Mouse (Mus musculus): ENCODE measurements at regions not wholly inside any gene's neighbourhood (a gene's known extent, or its start where the extent isn't known, plus 50 kb on each side); places are given as distances from the start of the nearest gene placed in this dataset.
A peak's percentile ranks its signal among the peaks of the same experiment; 100 is the strongest.

- DNase-seq (ENCODE audit: low spot score) (peak; percentile 33), ATAC-seq (ENCODE audit: low FRiP score) (peak; percentile 61)
- Histone ChIP-seq H3K9ac (ENCODE audit: low read depth, low read length) (no peak overlapping the region), H3K27me3 (ENCODE audit: control insufficient read depth, insufficient read depth, low read length) (no peaks in the 10 kb centered on the region), H3K36me3 (ENCODE audit: control insufficient read depth, insufficient read depth, low read length) (no peaks in the 10 kb centered on the region), H3K4me1 (replicated peaks; ENCODE audit: control insufficient read depth, insufficient read depth, low read length) (no peaks in the 10 kb centered on the region), H3K27ac (ENCODE audit: low read depth, low read length) (no peak overlapping the region), H3K4me3 (ENCODE audit: low read depth, low read length) (no peak overlapping the region), H3K9me3 (ENCODE audit: control insufficient read depth, low read length) (no peaks in the 10 kb centered on the region), H3K4me2 (replicated peaks; ENCODE audit: low read depth, low read length) (no peak overlapping the region)
- 64% methylated on average over 4 of the region's 4 CpGs for WGBS
These were observed 148.2 kb upstream of the Tbx20 start for GRCm38 (mm10) chr9:24922051-24922860.

GRCm38 (mm10) chr9:24923514-24923913 lies 149.4 kb upstream of the Tbx20 start:
- ATAC-seq (ENCODE audit: low FRiP score) (no peak), DNase-seq (ENCODE audit: low spot score) (no peak)
- 90% methylated on average over 5 of the region's 5 CpGs for WGBS
- no peak overlapping the region for H3K4me2 ChIP-seq (replicated peaks; ENCODE audit: low read depth, low read length)
- no peaks in the 10 kb centered on the region for H3K36me3 ChIP-seq (ENCODE audit: control insufficient read depth, insufficient read depth, low read length)
- no peak overlapping the region for H3K27ac ChIP-seq (ENCODE audit: low read depth, low read length)
- no peak overlapping the region for H3K9ac ChIP-seq (ENCODE audit: low read depth, low read length)
- H3K4me1 ChIP-seq (replicated peaks; ENCODE audit: control insufficient read depth, insufficient read depth, low read length), result no peaks in the 10 kb centered on the region
- H3K27me3 ChIP-seq (ENCODE audit: control insufficient read depth, insufficient read depth, low read length), result no peaks in the 10 kb centered on the region
- H3K9me3 ChIP-seq (ENCODE audit: control insufficient read depth, low read length), result no peaks in the 10 kb centered on the region
- no peak overlapping the region for H3K4me3 ChIP-seq (ENCODE audit: low read depth, low read length)

GRCm38 (mm10) chr9:24937731-24938130 lies 151.5 kb upstream of the Gm10181 start:
- H3K4me1 ChIP-seq (replicated peaks; ENCODE audit: control insufficient read depth, insufficient read depth, low read length), result no peaks in the 10 kb centered on the region
- 65% methylated on average over 3 of the region's 3 CpGs for WGBS
- H3K4me3 ChIP-seq (ENCODE audit: low read depth, low read length), result no peak overlapping the region
- no peaks in the 10 kb centered on the region for H3K27me3 ChIP-seq (ENCODE audit: control insufficient read depth, insufficient read depth, low read length)
- no peak overlapping the region for H3K27ac ChIP-seq (ENCODE audit: low read depth, low read length)
- DNase-seq (ENCODE audit: low spot score) (no peak), ATAC-seq (ENCODE audit: low FRiP score) (no peak)
- no peaks in the 10 kb centered on the region for H3K9me3 ChIP-seq (ENCODE audit: control insufficient read depth, low read length)
- no peak overlapping the region for H3K4me2 ChIP-seq (replicated peaks; ENCODE audit: low read depth, low read length)
- no peak overlapping the region for H3K9ac ChIP-seq (ENCODE audit: low read depth, low read length)
- H3K36me3 ChIP-seq (ENCODE audit: control insufficient read depth, insufficient read depth, low read length), result no peaks in the 10 kb centered on the region

- Histone ChIP-seq H3K4me1 (replicated peaks; ENCODE audit: control insufficient read depth, insufficient read depth, low read length) (no peaks in the 10 kb centered on the region), H3K4me3 (ENCODE audit: low read depth, low read length) (no peak overlapping the region), H3K4me2 (replicated peaks; ENCODE audit: low read depth, low read length) (no peak overlapping the region), H3K36me3 (ENCODE audit: control insufficient read depth, insufficient read depth, low read length) (no peaks in the 10 kb centered on the region), H3K27ac (ENCODE audit: low read depth, low read length) (no peak overlapping the region), H3K9me3 (ENCODE audit: control insufficient read depth, low read length) (no peaks in the 10 kb centered on the region), H3K27me3 (ENCODE audit: control insufficient read depth, insufficient read depth, low read length) (no peaks in the 10 kb centered on the region), H3K9ac (ENCODE audit: low read depth, low read length) (no peak overlapping the region)
- WGBS, result 89% methylated on average over 5 of the region's 5 CpGs
- no peak for ATAC-seq (ENCODE audit: low FRiP score)
- no peak for DNase-seq (ENCODE audit: low spot score)
These were observed 146.3 kb upstream of the Gm10181 start for GRCm38 (mm10) chr9:24942943-24943342.

- no peak overlapping the region for H3K4me2 ChIP-seq (replicated peaks; ENCODE audit: low read depth, low read length)
- H3K36me3 ChIP-seq (ENCODE audit: control insufficient read depth, insufficient read depth, low read length), result no peaks in the 10 kb centered on the region
- no peaks in the 10 kb centered on the region for H3K9me3 ChIP-seq (ENCODE audit: control insufficient read depth, low read length)
- H3K4me3 ChIP-seq (ENCODE audit: low read depth, low read length), result no peak overlapping the region
- no peaks in the 10 kb centered on the region for H3K27me3 ChIP-seq (ENCODE audit: control insufficient read depth, insufficient read depth, low read length)
- WGBS, result 10% methylated on average over 6 of the region's 6 CpGs
- no peaks in the 10 kb centered on the region for H3K4me1 ChIP-seq (replicated peaks; ENCODE audit: control insufficient read depth, insufficient read depth, low read length)
- no peak overlapping the region for H3K9ac ChIP-seq (ENCODE audit: low read depth, low read length)
- peak; percentile 48 for DNase-seq (ENCODE audit: low spot score)
- ATAC-seq (ENCODE audit: low FRiP score), result peak; percentile 61
- H3K27ac ChIP-seq (ENCODE audit: low read depth, low read length), result 0 out of 2 replicates have a peak overlapping the region, but pooled peaks have one; percentile 2
These were observed 145.4 kb upstream of the Gm10181 start for GRCm38 (mm10) chr9:24943830-24944229.

GRCm38 (mm10) chr9:24952516-24952915 lies 136.7 kb upstream of the Gm10181 start:
- DNase-seq (ENCODE audit: low spot score) (no peak), ATAC-seq (ENCODE audit: low FRiP score) (no peak)
- no peaks in the 10 kb centered on the region for H3K27me3 ChIP-seq (ENCODE audit: control insufficient read depth, insufficient read depth, low read length)
- H3K36me3 ChIP-seq (ENCODE audit: control insufficient read depth, insufficient read depth, low read length), result no peaks in the 10 kb centered on the region
- no peak overlapping the region for H3K9ac ChIP-seq (ENCODE audit: low read depth, low read length)
- H3K4me1 ChIP-seq (replicated peaks; ENCODE audit: control insufficient read depth, insufficient read depth, low read length), result no peaks in the 10 kb centered on the region
- WGBS, result 39% methylated on average over 23 of the region's 23 CpGs
- no peaks in the 10 kb centered on the region for H3K9me3 ChIP-seq (ENCODE audit: control insufficient read depth, low read length)
- H3K4me2 ChIP-seq (replicated peaks; ENCODE audit: low read depth, low read length), result no peak overlapping the region
- H3K27ac ChIP-seq (ENCODE audit: low read depth, low read length), result no peak overlapping the region
- no peak overlapping the region for H3K4me3 ChIP-seq (ENCODE audit: low read depth, low read length)

- no peaks in the 10 kb centered on the region for H3K4me1 ChIP-seq (replicated peaks; ENCODE audit: control insufficient read depth, insufficient read depth, low read length)
- H3K9ac ChIP-seq (ENCODE audit: low read depth, low read length), result no peak overlapping the region
- DNase-seq (ENCODE audit: low spot score) (no peak), ATAC-seq (ENCODE audit: low FRiP score) (no peak)
- H3K4me2 ChIP-seq (replicated peaks; ENCODE audit: low read depth, low read length), result no peak overlapping the region
- no peaks in the 10 kb centered on the region for H3K9me3 ChIP-seq (ENCODE audit: control insufficient read depth, low read length)
- 42% methylated on average over 5 of the region's 5 CpGs for WGBS
- H3K4me3 ChIP-seq (ENCODE audit: low read depth, low read length), result no peak overlapping the region
- no peak overlapping the region for H3K27ac ChIP-seq (ENCODE audit: low read depth, low read length)
- no peaks in the 10 kb centered on the region for H3K27me3 ChIP-seq (ENCODE audit: control insufficient read depth, insufficient read depth, low read length)
- H3K36me3 ChIP-seq (ENCODE audit: control insufficient read depth, insufficient read depth, low read length), result no peaks in the 10 kb centered on the region
These were observed 133.6 kb upstream of the Gm10181 start for GRCm38 (mm10) chr9:24955641-24956040.

- ATAC-seq (ENCODE audit: low FRiP score) (no peak; the same call in 1 of the 2 replicates), DNase-seq (ENCODE audit: low spot score) (peak; percentile 26)
- WGBS, result 25% methylated on average over 7 of the region's 7 CpGs
- Histone ChIP-seq H3K27ac (ENCODE audit: low read depth, low read length) (no peak overlapping the region), H3K4me1 (replicated peaks; ENCODE audit: control insufficient read depth, insufficient read depth, low read length) (no peaks in the 10 kb centered on the region), H3K27me3 (ENCODE audit: control insufficient read depth, insufficient read depth, low read length) (no peaks in the 10 kb centered on the region), H3K4me3 (ENCODE audit: low read depth, low read length) (no peak overlapping the region), H3K4me2 (replicated peaks; ENCODE audit: low read depth, low read length) (no peak overlapping the region), H3K9ac (ENCODE audit: low read depth, low read length) (no peak overlapping the region), H3K36me3 (ENCODE audit: control insufficient read depth, insufficient read depth, low read length) (no peaks in the 10 kb centered on the region), H3K9me3 (ENCODE audit: control insufficient read depth, low read length) (no peaks in the 10 kb centered on the region)
These were observed 132.7 kb upstream of the Gm10181 start for GRCm38 (mm10) chr9:24956566-24956965.

- Histone ChIP-seq H3K4me2 (replicated peaks; ENCODE audit: low read depth, low read length) (no peak overlapping the region), H3K4me3 (ENCODE audit: low read depth, low read length) (no peak overlapping the region), H3K9me3 (ENCODE audit: control insufficient read depth, low read length) (no peaks in the 10 kb centered on the region), H3K9ac (ENCODE audit: low read depth, low read length) (no peak overlapping the region), H3K4me1 (replicated peaks; ENCODE audit: control insufficient read depth, insufficient read depth, low read length) (no peaks in the 10 kb centered on the region), H3K36me3 (ENCODE audit: control insufficient read depth, insufficient read depth, low read length) (no peaks in the 10 kb centered on the region), H3K27ac (ENCODE audit: low read depth, low read length) (no peak overlapping the region), H3K27me3 (ENCODE audit: control insufficient read depth, insufficient read depth, low read length) (no peaks in the 10 kb centered on the region)
- DNase-seq (ENCODE audit: low spot score) (no peak), ATAC-seq (ENCODE audit: low FRiP score) (no peak)
- WGBS, result 73% methylated on average over 1 of the region's 1 CpGs
These were observed 125.9 kb upstream of the Gm10181 start for GRCm38 (mm10) chr9:24963290-24963689.
